Mouse (Mus musculus) hindbrain, embryonic 12.5 days (tissue): ENCODE data around the gene Frs2. TPM values are rescaled to one million over a fixed set of nuclear protein-coding genes. Genes with fewer than 3 reads are reported as not detected.

Source experiments
- ATAC-seq: fragments of 200-750 bp; cut with Nextera tagmentation; 2 replicates; pipeline ENCODE4 v1.8.0; 2017; ENCODE audit warnings: moderate TSS enrichment; ENCODE audit not compliant: low FRiP score
- H3K27ac ChIP-seq: fragments of 300-500 bp; sonication (generic); 2 replicates; pipeline ENCODE4 v1.5.1; 2016; ENCODE audit warnings: mild to moderate bottlenecking
- H3K27me3 ChIP-seq: fragments of 300-500 bp; sonication (generic); 2 replicates; pipeline ENCODE4 v1.6.1; 2016; ENCODE audit warnings: mild to moderate bottlenecking
- H3K36me3 ChIP-seq: fragments of 300-500 bp; sonication (generic); 2 replicates; pipeline ENCODE4 v1.6.1; 2016; ENCODE audit warnings: mild to moderate bottlenecking
- H3K4me1 ChIP-seq: fragments of 300-500 bp; sonication (generic); 2 replicates; pipeline ENCODE4 v1.6.1; 2016
- H3K4me2 ChIP-seq: fragments of 300-500 bp; sonication (generic); replicated peaks from 2 replicates; pipeline ENCODE4 v1.6.1; 2016; ENCODE audit warnings: mild to moderate bottlenecking
- H3K4me3 ChIP-seq: fragments of 300-500 bp; sonication (generic); 2 replicates; pipeline ENCODE4 v1.5.1; 2016; ENCODE audit warnings: mild to moderate bottlenecking
- H3K9ac ChIP-seq: fragments of 300-500 bp; sonication (generic); 2 replicates; pipeline ENCODE4 v1.6.1; 2016; ENCODE audit warnings: mild to moderate bottlenecking, moderate library complexity
- H3K9me3 ChIP-seq: fragments of 300-500 bp; sonication (generic); replicated peaks from 2 replicates; pipeline ENCODE4 v1.6.1; 2016; ENCODE audit warnings: mild to moderate bottlenecking
- WGBS: fragments of 180-500 bp; shearing (Covaris S2); methylation state at CpG from one replicate; pipeline ENCODE4 v1.1.7; 2016; 5-methylcytosine and 5-hydroxymethylcytosine counted together
- polyA plus RNA-seq: library from polyadenylated mRNA; unstranded; fragments of >200 nt; fragmentation: Nextera tagmentation; extraction: Ambion mirVana; gene quantifications from 2 replicates; pipeline ENCODE4 v1.2.1, GENCODE M21; 2016

The Frs2 gene
- polyA plus RNA-seq, 1 experiment from 2014 or later, result 25.3 TPM

- Histone ChIP-seq H3K9me3 (no peaks in the 10 kb centered on the region), H3K36me3 (no peaks in the 10 kb centered on the region; the same call in 1 of the 2 replicates), H3K9ac (no peak overlapping the region), H3K4me2 (no peak overlapping the region), H3K4me3 (no peak overlapping the region), H3K27ac (no peak overlapping the region), H3K4me1 (peaks cover 3% of the 10 kb centered on the region; the same call in 1 of the 2 replicates), H3K27me3 (no peaks in the 10 kb centered on the region)
- ATAC-seq, result no peak
- WGBS, result 74% methylated on average over 2 of the region's 3 CpGs
Observed at GRCm38 (mm10) chr10:117115652-117116051, 32.7 kb downstream of the Frs2 start.

DNA sequence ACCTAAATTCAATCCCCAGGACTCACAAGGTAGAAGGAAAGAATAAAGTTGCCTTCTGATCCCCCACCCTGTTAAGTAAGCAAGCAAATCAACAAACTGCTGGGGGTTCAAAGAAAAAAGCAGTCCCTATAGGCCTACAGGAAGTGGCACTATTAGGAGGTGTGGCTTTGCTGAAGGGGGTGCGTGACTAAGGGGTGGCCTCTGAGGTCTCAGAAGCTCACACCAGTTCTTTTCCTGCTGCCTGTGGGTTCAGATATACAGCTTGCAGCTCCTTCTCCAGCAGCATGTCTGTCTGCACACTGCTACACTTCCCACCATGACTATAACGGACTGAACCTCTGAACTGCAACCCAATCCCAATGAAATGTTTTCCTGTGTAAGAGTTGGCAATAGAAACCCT lies 35.8 kb downstream of the Frs2 start:
- no peak overlapping the region for H3K4me2 ChIP-seq
- H3K4me1 ChIP-seq, result peaks cover 6% of the 10 kb centered on the region; the same call in 1 of the 2 replicates
- no peak overlapping the region for H3K9ac ChIP-seq
- no peaks in the 10 kb centered on the region; the same call in 1 of the 2 replicates for H3K36me3 ChIP-seq
- no peak overlapping the region for H3K4me3 ChIP-seq
- H3K9me3 ChIP-seq, result no peaks in the 10 kb centered on the region
- ATAC-seq, result no peak
- 69% methylated on average over 2 of the region's 2 CpGs for WGBS
- no peaks in the 10 kb centered on the region for H3K27me3 ChIP-seq
- H3K27ac ChIP-seq, result no peak overlapping the region

DNA sequence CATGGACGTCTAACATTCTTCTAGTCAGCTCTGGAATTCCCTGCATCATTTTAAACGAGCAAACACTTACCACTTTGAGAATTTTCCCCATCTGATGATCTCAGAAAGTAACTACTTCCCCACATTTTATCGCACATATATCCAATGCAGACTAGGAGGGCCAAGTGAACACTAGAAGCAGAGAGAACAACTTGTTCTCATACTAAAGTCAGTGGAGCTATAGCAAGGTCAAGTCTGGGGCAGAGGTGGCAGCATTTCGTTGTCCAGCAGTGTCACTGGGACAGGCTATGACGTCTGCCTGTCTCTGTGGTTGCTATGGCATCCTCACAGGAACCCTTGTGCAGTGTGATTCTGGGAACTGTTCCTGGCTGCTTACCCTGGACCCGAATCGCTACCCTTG lies 36.9 kb downstream of the Frs2 start:
- peaks cover 9% of the 10 kb centered on the region for H3K4me1 ChIP-seq
- WGBS, result 62% methylated on average over 7 of the region's 7 CpGs
- no peak for ATAC-seq
- H3K4me2 ChIP-seq, result no peak overlapping the region
- no peak overlapping the region for H3K27ac ChIP-seq
- no peaks in the 10 kb centered on the region for H3K9me3 ChIP-seq
- no peaks in the 10 kb centered on the region for H3K27me3 ChIP-seq
- no peaks in the 10 kb centered on the region for H3K36me3 ChIP-seq
- H3K4me3 ChIP-seq, result no peak overlapping the region
- no peak overlapping the region for H3K9ac ChIP-seq

- no peak overlapping the region for H3K4me2 ChIP-seq
- H3K9me3 ChIP-seq, result no peaks in the 10 kb centered on the region
- ATAC-seq, result no peak
- H3K9ac ChIP-seq, result no peak overlapping the region
- H3K27me3 ChIP-seq, result no peaks in the 10 kb centered on the region
- H3K4me3 ChIP-seq, result no peak overlapping the region
- H3K27ac ChIP-seq, result no peak overlapping the region
- 79% methylated on average over 3 of the region's 3 CpGs for whole genome bisulfite sequencing
- H3K36me3 ChIP-seq, result no peaks in the 10 kb centered on the region
- peaks cover 10% of the 10 kb centered on the region for H3K4me1 ChIP-seq
Observed at GRCm38 (mm10) chr10:117110271-117110670, 38.1 kb downstream of the Frs2 start.

DNA sequence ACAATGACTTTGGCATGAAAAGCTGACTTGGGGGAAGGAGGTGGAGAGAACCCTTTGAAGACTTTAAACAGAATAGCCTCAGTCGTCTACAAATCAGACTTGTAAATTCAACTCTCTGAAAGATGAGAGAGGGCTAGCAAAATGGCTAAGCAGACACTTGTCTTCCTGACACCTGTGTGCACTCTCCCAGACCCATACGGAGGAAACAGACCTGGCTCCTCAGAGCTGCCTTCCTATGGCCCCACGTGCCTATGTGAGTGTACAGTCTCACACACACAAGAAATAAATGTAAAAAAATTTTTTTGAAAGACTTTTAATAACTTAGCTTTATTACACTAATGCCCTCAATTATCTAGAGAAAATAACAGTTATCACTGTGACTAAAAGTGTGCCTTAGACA lies 41.6 kb downstream of the Frs2 start:
- Histone ChIP-seq H3K9me3 (no peaks in the 10 kb centered on the region), H3K4me3 (no peak overlapping the region), H3K27ac (no peak overlapping the region), H3K9ac (no peak overlapping the region), H3K4me1 (peaks cover 10% of the 10 kb centered on the region), H3K27me3 (no peaks in the 10 kb centered on the region), H3K4me2 (no peak overlapping the region), H3K36me3 (no peaks in the 10 kb centered on the region)
- WGBS, result 28% methylated on average over 3 of the region's 3 CpGs
- no peak for ATAC-seq

DNA sequence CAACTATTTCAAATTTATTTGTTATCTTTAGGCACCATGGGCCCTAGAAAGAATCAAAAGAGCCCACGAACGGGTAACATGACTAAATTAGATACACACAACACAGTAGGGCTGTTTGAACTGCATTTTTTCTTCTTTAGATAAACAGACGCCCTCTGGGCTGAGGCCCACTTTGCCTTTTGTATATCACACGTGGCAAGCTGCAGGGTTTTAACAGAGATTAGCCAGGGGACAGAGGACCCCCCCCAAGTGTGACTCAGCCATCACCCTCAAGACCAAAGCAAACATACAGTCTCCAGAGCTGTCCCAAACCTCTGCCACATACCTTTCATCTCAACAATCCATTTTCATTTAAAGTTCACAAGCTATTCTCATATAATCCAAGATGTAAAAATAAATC lies 42.1 kb downstream of the Frs2 start:
- Histone ChIP-seq H3K36me3 (no peaks in the 10 kb centered on the region), H3K4me1 (peaks cover 10% of the 10 kb centered on the region), H3K4me3 (no peak overlapping the region), H3K4me2 (no peak overlapping the region), H3K27me3 (no peaks in the 10 kb centered on the region), H3K9me3 (no peaks in the 10 kb centered on the region), H3K9ac (no peak overlapping the region), H3K27ac (no peak overlapping the region)
- 17% methylated on average over 4 of the region's 4 CpGs for WGBS
- ATAC-seq, result no peak

DNA sequence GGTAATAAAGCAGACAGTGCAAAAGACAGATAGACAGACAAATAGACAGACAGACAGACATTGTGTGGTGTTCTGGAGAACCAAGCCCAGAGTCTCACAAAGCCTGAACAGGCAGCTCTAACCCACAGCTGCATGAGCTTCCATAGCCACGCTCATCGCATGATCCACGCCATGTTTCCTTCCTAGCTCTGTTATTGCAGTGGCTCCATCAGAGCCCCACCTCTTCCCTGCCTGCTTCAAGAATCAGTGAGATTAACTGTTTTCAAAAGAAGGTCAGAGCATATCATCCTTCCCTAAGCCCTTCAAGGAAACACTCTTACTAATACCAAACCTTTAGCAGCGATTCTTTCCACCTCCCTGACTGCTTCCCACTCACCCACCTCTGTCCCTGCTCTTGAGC lies 43.3 kb downstream of the Frs2 start:
- no peaks in the 10 kb centered on the region for H3K27me3 ChIP-seq
- H3K9ac ChIP-seq, result no peak overlapping the region
- no peak for ATAC-seq
- 76% methylated on average over 4 of the region's 4 CpGs for WGBS
- H3K4me1 ChIP-seq, result peaks cover 10% of the 10 kb centered on the region
- H3K27ac ChIP-seq, result no peak overlapping the region
- no peaks in the 10 kb centered on the region for H3K36me3 ChIP-seq
- H3K4me3 ChIP-seq, result no peak overlapping the region
- H3K4me2 ChIP-seq, result no peak overlapping the region
- no peaks in the 10 kb centered on the region for H3K9me3 ChIP-seq

GRCm38 (mm10) chr10:117103854-117104598 lies 44.3 kb downstream of the Frs2 start:
- Histone ChIP-seq H3K36me3 (no peaks in the 10 kb centered on the region), H3K4me3 (no peak overlapping the region), H3K27me3 (no peaks in the 10 kb centered on the region), H3K9me3 (no peaks in the 10 kb centered on the region), H3K9ac (no peak overlapping the region), H3K27ac (no peak overlapping the region), H3K4me1 (peaks cover 11% of the 10 kb centered on the region), H3K4me2 (no peak overlapping the region)
- ATAC-seq, result no peak

- Histone ChIP-seq H3K9me3 (no peaks in the 10 kb centered on the region), H3K27me3 (no peaks in the 10 kb centered on the region), H3K4me1 (peaks cover 2% of the 10 kb centered on the region; the same call in 1 of the 2 replicates), H3K36me3 (no peaks in the 10 kb centered on the region), H3K4me2 (no peak overlapping the region), H3K27ac (no peak overlapping the region), H3K4me3 (no peak overlapping the region), H3K9ac (no peak overlapping the region)
- ATAC-seq, result no peak
- WGBS, result 72% methylated on average over 5 of the region's 5 CpGs
Observed at GRCm38 (mm10) chr10:117100175-117100574, 48.2 kb downstream of the Frs2 start.

DNA sequence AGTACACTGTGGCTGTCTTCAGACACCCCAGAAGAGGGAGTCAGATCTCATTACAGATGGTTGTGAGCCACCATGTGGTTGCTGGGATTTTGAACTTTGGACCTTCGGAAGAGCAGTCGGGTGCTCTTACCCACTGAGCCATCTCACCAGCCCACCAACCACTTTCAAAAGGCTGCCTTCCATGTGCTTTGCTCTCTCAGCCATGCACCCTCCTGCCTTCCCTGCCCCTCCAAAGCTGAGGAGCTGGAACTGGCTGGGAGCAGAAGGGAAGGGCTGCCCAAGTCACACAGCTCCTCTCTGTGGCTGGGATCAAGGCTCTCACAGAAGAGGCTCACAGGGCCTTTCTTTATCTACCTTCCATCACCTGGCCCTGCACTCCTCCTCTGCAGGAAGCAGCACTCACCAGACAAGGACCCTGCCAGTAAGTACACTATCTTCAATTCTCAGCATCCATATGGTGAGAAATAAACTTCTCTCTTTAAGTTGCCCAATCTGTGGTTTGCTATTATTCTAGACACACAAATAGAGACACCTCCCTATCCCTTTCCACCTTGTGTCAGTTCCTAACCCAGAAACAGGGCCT lies 51.1 kb downstream of the Frs2 start:
- Histone ChIP-seq H3K4me3 (no peak overlapping the region), H3K4me1 (peaks cover 18% of the 10 kb centered on the region), H3K27me3 (no peaks in the 10 kb centered on the region), H3K27ac (no peak overlapping the region), H3K36me3 (no peaks in the 10 kb centered on the region), H3K4me2 (no peak overlapping the region), H3K9me3 (no peaks in the 10 kb centered on the region), H3K9ac (no peak overlapping the region)
- 85% methylated on average over 2 of the region's 2 CpGs for WGBS
- ATAC-seq, result no peak

- Histone ChIP-seq H3K4me2 (no peak overlapping the region), H3K27ac (peak overlapping the region; percentile 42; the same call in 1 of the 2 replicates), H3K4me1 (peaks cover 18% of the 10 kb centered on the region), H3K4me3 (no peak overlapping the region), H3K9ac (no peak overlapping the region), H3K36me3 (0 out of 2 replicates have a peak, but pooled peaks cover 1% of the 10 kb centered on the region), H3K9me3 (no peaks in the 10 kb centered on the region), H3K27me3 (no peaks in the 10 kb centered on the region)
- WGBS, result 92% methylated on average over 6 of the region's 6 CpGs
- no peak for ATAC-seq
Observed at GRCm38 (mm10) chr10:117096096-117096495, 52.2 kb downstream of the Frs2 start.

- Histone ChIP-seq H3K9me3 (no peaks in the 10 kb centered on the region), H3K4me1 (peaks cover 18% of the 10 kb centered on the region), H3K27me3 (no peaks in the 10 kb centered on the region), H3K4me3 (no peak overlapping the region), H3K9ac (no peak overlapping the region), H3K36me3 (0 out of 2 replicates have a peak, but pooled peaks cover 3% of the 10 kb centered on the region), H3K4me2 (peak overlapping the region; percentile 13), H3K27ac (peak overlapping the region; percentile 88)
- ATAC-seq, result peak; percentile 94
- 23% methylated on average over 15 of the region's 15 CpGs for WGBS
Observed at GRCm38 (mm10) chr10:117094504-117095329, 53.6 kb downstream of the Frs2 start.
